Mouse (Mus musculus) CD4-positive helper T cell, adult 2 months (primary cell): ENCODE measurements around the gene Engase.

ENCODE experiments used
- DNase-seq: peaks from one replicate; pipeline ENCODE4 v3.0.0-alpha.2; 2012; ENCODE audit warnings: low read depth, missing footprints, low spot score

Gene Engase

DNA sequence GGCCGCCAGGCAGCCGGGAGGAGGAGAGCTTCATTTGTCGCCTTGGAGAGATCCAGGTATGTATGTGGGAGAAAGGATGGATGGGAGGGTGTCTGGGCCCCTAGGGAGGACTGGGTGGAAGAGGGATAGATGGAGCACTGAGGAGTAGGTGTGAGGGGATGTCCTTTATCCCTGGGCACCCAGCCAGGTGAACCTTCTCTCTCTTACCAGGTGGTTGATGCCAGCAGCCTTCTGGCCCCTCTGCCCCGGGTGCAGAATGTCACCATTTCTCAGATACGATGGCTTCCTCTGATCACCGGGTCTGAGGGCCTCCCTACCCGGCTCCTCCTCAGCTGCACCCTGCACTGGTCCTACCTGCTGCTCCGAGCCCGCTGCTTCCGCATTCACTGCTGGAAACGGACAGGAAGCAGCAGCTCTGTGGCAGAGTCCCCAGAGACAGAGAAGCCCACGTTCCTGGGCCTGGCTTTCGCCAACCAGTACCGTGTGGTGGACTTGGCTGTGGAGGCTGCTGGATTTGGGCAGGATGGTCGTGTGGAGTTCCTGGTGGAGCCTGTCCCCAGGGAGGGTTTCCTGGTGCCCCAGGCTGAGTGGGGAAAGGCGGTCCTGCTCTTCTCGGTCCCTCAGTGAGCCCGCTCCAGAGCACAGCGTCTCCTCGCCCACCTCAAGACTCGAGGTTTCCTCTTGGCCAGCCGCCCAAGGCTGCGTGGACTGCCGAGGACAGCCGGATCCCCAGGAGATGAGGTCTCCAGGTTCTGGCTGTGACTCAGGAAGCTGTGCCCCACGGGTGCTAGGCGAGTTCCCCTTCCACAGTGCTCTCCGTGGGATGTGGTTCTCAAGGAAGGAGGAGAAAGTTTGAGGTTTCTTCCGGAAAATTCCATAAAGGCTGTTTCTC lies 10.5 kb downstream of the Engase start:
- DNase-seq: no peak

GRCm38 (mm10) chr11:118488191-118488906 lies 11.7 kb downstream of the Engase start:
- no peak for DNase-seq

DNA sequence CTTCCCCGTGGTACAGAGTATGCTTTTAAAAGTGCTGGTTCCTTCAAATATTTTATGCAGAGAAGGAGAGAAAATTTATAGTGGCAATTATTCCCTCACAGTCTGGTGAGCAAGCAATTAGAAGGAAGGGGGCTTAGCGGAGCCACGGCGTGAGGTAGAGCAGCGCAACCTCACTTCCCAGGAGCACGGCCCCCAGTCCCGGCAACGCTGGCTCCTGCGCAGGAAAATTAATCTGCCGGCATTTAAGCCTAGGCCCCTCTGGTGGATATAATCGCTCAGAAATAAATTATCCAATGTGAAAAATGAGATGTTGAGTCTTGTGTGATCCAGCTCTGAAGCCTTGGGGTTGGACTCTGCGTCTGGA lies 12.3 kb downstream of the Engase start:
- DNase-seq: no peak

DNA sequence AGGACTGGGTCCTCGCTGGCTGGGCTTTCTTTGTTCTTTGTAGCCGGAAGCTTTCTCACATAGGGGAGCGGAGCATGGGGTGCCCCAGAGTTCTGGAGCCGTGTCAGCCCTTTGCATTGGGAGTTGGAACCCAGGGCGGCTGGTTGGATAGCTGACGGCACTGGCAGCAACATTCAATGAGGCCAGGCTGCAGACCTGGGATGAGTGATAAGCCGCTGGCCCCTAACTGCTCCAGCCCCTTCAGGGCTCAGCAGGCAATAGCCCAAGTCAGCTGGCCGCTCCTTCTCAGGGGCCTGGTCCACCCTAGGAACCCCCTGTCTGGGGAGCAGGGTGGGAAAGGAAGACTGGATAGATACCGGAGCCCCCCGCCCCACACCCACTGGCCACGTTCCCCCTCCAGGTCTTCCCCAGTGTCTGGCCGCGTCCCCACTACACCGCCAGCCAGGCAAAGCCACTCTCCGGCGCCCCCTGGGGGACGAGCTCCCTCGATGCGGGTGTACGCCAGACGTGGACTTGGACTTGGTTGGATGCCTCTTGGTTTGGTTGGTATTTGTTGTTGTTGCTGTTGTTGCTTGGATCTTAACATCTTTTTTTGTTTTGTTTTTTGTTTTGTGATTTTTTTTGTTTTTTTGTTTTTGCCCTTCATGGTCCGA lies 14.1 kb downstream of the Engase start:
- peak; percentile 41 for DNase-seq

- no peak for DNase-seq
Measured at GRCm38 (mm10) chr11:118491230-118491629, 14.6 kb downstream of the Engase start.

GRCm38 (mm10) chr11:118493458-118493857 lies 16.8 kb downstream of the Engase start:
- DNase-seq: no peak

DNA sequence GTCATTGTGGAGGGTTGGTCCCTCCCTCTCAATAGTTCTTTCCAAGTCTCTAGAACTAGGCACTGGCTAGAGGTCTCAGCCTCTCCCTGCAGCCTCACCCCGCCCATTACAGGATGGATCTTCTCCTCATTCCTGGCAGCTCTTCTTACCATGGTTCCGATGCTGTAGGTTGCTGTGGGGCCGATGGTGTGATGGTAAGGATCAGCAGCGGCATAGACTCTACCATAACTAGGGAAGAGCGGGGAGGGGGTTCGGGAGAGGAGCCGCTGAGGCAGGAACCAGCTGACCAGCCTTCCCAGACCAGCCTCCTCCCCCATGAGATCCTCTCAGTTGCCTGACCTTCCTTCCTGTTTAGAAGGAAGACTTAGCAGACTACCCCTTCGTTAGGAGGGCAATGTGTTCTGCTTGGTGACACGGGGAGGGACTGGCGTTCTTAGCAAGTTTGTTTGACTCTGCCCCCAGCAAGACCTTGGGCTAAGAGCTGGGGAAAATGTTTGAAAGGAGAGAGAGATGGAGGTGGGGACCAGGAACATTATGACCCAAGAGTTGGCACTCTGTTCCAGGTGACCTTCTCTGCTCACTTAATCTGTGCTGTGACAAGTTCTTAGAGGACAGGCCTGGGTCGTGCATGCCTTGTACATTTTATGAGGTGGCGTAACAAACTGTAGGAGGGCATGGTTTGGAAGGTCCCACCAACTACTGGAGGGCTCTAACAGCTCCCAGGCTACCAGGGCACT lies 17.5 kb downstream of the Engase start:
- no peak for DNase-seq

DNA sequence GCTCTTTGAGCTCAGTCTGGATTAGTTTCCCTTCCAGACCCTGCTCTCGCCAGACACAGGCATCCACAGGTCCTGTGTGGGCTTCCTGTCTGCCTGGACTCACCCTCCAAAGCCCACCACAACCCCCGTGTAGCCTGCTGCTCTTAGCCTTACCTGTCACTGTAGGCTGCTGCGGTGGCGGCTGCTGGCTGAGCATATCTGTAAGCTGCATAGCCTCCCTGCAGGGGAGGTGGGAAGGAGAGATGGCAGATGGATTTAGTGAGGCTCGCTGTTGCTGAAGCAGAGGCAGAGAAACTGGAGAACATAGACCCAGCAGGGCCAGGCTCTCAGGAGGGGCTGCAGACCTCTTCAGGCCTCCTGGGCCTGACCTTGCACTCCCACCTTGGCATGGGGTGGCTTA lies 18.4 kb downstream of the Engase start:
- DNase-seq: no peak

- DNase-seq: no peak
Measured at GRCm38 (mm10) chr11:118496066-118496689, 19.5 kb downstream of the Engase start.

DNA sequence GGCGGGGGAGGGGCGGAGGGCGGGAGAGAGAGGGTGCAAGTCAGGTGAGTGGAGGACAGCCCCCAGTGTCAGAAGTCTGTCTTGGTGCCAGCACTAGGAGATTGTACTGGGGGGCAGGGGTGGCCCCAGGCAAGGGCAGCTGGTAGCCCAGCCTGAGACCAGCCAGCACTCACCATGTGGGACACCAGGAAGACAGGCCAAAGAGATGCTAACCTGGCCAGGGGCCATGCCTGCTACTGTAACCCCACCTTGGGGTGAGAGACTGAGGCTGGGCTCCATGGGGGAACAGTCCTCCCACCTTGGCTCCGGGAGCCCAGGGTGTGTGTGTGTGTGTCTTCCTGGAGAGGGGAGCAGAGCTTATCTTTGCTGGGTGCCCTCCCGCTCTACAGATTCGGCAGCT lies 26.4 kb downstream of the Engase start:
- no peak for DNase-seq

- no peak for DNase-seq
Measured at GRCm38 (mm10) chr11:118503418-118504179, 27.0 kb downstream of the Engase start.

- DNase-seq: no peak
Measured at GRCm38 (mm10) chr11:118504180-118504454, 27.5 kb downstream of the Engase start.

GRCm38 (mm10) chr11:118507095-118507494 lies 30.5 kb downstream of the Engase start:
- no peak for DNase-seq

GRCm38 (mm10) chr11:118507904-118508303 lies 31.3 kb downstream of the Engase start:
- peak; percentile 46 for DNase-seq

- no peak for DNase-seq
Measured at GRCm38 (mm10) chr11:118508341-118508740, 31.7 kb downstream of the Engase start.

DNA sequence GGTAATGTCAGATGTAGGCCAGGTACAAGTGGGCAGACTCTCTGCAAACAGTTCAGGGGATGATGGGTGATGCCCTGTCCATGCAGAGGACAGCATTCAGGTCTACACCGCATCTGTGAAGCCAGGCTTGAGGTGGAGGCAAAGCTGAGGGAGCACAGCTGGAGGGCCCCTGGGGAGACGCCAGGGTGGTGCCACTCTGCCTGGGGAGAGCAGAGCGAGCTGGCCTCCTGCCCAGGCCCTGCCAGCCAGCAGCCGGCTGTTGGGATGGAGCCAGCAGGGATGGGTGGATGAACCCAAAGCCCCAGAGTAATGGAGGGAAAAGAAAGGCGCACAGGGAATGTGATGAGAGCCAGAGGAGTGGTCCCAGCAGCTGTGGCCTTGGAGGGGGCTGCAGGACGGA lies 35.2 kb downstream of the Engase start:
- DNase-seq: no peak

GRCm38 (mm10) chr11:118512257-118512910 lies 35.8 kb downstream of the Engase start:
- DNase-seq: no peak

DNA sequence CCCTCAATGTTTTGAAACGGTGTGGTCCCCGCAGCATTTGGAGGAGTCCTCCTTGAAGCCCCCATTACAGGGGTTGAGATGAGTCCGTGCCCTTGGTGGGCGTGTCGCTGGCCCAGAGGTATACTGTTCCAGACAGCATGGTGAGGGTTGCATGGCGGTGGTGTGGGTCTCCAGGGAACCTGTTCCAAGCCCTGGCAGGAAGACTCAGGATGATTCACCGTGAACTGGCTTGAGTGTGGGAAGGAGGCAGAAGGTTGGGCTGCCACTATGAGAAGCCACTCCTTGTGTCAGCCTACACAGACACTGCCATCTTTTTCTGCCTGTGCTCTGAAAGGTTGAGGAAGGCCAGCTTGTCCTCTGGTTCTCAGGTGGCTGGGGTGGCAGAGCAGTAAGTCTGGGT lies 41.3 kb downstream of the Engase start:
- no peak for DNase-seq

DNA sequence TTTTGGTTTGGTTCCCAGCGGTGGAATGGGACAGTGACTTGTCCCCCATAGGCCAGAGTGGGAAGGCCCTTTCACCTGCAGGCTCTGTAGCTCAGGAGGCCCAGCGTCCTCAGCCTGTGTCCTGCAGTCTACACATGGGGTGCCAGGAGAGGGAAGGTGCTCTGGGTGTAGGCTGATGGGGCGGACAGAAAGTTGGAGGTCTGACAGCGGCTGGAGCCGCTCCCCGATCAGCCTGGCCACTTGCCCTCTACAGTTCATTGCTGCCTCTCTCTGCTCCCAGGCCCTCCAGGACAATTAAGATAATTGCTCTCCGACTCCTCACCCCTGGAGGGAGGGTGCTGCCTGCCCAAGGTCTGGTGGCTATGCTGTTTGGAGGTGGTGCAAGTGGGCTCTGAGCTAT lies 42.1 kb downstream of the Engase start:
- DNase-seq: no peak

DNA sequence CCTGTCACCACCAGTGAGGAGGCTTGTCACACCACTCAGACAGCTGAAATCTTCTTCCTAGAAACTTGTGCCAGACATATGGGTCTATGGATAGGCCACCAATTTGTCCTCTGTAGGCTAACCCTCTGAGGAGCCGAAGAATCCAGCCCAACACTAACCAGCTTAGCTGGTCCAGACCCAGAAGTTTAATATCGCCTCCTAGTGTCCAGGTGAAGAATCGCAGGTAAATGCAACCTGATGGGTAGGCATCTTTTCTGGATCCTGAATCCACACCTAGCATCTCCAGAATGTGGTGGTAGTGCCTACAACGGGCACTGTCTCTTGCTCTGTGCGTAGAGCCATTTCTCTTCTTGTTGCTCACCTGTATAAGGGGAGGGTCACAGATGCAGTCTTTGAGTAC lies 43.6 kb downstream of the Engase start:
- DNase-seq: no peak
